Mouse (Mus musculus) olfactory bulb, adult 2 months (tissue): ENCODE data around the gene Ralbp1.

ENCODE experiments used
- CTCF ChIP-seq: fragments of 200-500 bp; IDR thresholded peaks from 2 replicates; pipeline ENCODE4 v1.5.1; 2012; ENCODE audit warnings: low read depth, mild to moderate bottlenecking, low read length, moderate library complexity; ENCODE audit not compliant: insufficient read depth
- POLR2A ChIP-seq: fragments of 200-500 bp; IDR thresholded peaks from 2 replicates; pipeline ENCODE4 v1.6.1; 2012; ENCODE audit warnings: mild to moderate bottlenecking, low read depth, low read length, moderate library complexity; ENCODE audit not compliant: insufficient read depth

DNA sequence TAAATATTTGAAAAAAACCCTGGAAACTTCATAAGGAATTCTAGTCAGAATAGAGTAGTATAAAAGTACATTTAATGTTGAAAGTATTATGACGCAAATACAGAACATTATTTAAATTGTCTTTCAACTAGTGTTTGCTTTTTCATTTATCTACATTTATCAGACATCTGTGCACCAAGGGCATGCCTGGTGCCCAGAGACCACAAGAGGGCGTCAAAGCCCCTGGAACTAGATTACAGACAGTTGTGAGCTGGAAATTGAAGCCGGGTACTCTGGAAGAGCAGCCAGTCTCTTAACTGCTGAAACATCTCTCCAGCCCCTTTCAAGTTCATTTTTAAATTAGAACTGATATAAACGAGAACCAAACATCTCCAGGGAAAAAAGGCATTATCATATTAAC lies 23.0 kb downstream of the Ralbp1 start:
- TF ChIP-seq POLR2A, result no peak
- no peak for TF ChIP-seq CTCF
